Mouse (Mus musculus) induced T-regulatory cell, adult 2 months (primary cell): ENCODE measurements at regions not wholly inside any gene's neighbourhood (a gene's known extent, or its start where the extent isn't known, plus 50 kb on each side); places are given as distances from the start of the nearest gene placed in this dataset.
"Not testable (repeated sequence)": the region's sequence is repeated elsewhere in the genome, so short reads cannot be mapped to it uniquely, and the experiment has no call there.

ENCODE experiments used
- DNase-seq: peaks from one replicate; pipeline ENCODE4 v3.0.0-alpha.2; 2012; ENCODE audit warnings: low read depth

DNA sequence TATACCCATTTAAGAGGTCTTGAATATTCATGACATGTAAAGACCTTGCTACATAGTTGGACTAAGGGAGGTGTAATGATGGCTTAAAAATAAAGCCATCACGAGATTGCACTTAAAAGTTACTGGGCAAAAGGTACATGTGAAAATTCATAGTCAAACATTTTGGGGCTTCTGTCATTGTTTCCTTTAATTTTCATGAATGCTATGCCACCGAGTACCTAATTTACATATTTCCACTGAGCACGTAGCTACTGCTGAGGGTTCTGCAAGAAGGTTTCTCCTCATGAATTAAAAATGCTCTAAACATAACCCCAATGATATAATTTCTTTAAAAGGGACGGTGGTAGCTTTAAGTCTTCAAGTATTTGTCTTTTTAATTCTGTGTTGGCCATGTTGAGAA, 800.4 kb downstream of the Ets1 start:
- no peak for DNase-seq

DNA sequence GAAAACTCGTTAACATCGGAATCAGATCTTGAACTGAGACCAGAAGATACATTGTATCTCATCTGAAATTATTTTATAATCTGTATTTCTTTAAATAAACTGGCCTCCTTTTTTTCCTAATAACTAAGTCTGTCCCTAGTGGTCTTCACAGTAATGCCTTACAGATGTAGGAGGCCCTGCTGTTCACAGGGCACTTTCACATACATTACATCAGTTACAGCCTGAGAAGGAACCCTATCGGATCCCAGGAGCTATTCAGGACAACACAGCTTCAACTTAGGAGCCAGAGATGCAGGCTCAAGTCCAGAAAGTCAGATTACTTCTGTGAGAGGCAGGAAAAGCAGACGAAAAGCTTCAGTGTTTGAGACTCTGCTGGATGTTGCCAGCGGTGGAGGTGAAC, 806.2 kb downstream of the Ets1 start:
- DNase-seq, result no peak

DNA sequence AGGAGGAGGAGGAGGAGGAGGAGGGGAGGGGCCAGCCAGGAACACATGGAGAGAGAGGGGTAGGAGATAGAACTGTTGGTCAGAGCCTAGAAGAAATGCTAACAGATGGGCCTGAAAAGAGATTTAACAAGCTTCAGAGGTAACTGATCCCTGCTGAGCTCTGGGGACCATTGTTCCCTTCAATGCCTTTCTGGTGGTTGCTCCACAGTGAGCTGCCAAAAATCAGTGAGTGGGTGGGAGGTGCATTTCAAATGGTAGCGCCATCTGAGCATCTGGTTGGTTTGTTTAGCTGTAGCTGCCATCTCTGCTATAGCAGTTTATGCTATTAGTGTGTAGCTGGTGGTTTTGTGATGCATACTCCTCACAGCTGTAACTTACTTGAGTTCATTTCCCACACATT, 809.9 kb downstream of the Ets1 start:
- DNase-seq, result no peak

DNA sequence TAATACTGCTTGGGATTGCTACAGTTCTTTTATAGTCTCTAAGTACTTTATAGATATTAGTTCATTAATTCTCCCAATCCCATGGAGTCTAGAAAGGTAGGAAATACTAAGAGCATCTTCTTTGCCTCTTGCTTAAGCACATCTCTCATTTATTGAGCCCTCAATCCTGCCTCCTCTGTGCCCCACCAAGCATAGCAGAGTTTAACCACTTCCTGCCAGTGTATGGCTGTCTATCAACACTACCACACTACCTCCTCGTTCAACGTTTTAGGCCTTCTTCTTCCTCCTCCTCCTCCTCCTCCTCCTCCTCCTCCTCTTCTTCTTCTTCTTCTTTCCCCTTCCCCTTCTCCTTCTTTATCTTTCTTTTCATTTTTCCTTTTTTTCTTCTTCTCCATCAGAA, 839.1 kb downstream of the Ets1 start:
- no peak for DNase-seq

DNA sequence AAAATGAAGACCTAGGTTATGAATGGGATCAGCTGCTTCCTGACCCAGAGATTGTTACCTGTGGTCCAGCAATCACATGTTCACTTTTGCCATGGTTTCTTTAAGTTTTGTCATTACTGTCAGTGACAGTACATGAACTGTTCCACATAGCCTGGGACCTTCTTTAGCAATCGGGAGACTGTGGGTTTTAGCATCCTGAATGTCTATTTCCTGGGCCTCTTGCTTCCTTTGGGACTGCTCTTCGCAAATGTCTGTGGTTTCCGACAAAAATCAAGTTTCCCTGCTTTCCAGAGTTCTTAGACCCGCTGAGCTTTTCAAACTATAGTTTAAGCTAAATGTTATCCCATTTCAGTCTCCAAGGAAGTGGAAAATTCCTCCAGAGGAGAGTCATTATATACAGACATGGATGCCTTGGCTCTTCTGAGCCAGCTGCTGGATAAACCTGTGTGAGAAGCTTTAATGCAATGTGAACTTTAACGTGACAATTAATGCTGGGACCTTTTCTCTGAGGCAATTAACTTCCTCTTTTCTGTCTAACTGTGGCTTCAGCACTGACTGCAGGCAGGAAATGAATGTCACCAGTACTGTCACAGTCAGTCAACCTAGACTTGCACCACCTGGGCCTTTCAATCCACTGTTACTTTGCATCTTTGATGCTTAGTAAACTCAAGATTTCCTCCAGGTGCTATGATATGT, 847.0 kb downstream of the Ets1 start:
- no peak for DNase-seq

DNA sequence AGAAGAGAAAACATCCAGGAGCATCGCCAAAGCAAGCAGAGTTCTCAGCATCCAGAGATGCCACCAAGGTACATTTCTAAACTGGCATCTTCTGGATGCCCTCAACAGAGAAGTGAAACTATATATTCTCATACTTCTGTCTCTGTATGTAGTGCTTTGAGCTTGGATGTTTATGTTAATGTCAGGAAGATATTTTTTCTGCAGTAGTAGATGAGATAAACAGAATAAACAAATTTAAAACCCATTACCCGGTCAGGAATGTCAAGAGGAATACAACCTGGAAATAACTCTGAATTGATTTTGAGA, 847.5 kb downstream of the Ets1 start:
- DNase-seq, result no peak

DNA sequence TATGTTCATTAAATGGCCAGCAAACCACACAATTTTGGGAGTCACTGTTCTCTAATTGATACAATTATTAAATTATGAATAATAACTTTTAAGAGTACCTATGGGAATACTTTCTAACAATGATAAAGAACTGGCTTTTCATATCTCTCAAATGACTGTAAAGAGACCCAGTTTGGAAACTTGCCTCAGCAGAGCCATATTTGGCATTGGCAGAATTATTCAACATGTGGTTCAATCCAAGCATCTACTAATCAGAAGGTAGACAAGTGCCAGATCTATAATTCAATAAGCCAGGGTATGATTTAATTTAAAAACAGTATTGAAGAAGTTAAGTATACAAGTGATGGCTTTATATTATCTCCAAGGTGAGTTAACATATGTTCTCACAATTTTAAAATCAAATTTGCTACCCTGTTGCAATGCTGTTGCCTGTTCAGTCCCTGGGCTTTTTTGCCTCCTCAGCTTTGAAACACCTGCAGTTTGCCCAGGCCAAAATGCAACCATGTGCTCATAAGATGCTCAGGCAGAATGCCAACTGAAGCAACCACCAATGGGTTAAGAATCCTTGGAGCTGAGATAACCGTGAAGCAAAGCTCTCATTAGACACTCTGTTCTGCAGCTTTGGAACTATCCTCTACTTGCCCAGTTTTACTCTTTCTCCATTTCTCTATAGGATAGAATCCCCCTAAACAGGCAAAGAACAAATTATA, 897.2 kb downstream of the Ets1 start:
- DNase-seq, result no peak

DNA sequence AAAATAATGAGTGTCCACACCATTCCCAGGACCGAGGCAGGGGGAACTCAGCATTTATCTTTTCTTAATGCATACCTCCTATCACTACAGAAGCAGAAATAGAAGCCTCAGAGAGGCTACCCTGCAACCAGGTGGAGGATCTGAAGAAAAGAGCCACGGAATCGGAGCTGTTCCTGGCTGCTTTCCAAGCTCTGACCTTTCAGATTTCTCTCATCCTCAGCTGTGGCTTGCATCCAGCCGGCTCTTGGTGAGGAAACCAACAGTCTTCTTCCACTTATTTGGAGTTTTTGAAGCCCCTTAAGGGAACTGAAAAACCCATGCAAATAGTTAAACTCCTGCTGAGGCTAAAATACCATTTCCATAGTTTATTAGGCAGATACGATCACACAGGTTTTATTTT, 907.3 kb downstream of the Ets1 start:
- no peak for DNase-seq

DNA sequence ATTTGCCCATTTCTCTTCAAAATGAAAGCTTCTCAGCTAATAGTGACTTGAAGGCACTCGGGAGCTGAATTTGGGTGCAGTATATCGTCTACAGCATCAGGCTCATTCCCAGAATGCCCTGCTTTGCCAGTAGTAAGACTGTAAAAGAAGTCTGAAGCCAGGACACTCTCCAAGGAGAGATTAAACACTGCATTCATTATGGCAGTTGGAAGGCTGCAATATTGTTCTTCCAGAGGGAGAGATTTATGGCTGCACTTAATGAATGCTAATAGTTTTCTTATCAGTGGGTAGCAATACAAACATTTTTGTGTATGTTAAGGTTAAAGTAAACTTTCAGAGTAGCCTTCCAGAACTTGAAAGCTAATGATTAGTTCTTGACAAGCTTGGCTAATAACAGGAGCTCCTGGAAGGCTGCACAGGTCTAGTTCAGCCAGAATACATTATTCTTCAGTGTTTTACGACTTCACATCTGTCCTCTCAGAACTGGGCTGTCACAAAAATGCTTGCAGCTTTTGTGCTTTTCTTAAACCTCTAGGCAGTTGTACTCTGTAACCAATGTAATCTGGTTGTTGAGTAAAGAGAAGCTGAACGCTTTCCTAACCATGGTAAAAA, 910.2 kb downstream of the Ets1 start:
- DNase-seq, result no peak

DNA sequence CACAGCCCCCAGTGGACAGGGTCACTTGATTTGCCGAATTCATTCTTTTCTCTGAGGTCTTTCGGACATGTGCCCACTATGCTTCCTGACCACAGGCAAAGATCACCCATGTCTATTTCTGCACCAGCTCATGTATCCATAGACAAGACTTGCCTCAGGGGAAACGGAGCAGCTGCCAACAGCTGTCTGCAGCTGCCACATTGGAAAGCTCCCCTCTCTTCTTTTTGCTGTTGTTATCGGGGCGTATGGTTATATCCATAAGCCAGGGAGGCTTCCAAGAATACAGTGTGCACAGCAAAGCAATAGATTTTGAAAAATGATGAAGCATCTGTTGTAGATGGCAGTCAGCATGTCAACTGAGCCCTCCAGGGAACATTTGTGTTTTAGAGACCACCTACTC, 913.4 kb downstream of the Ets1 start:
- no peak for DNase-seq

DNA sequence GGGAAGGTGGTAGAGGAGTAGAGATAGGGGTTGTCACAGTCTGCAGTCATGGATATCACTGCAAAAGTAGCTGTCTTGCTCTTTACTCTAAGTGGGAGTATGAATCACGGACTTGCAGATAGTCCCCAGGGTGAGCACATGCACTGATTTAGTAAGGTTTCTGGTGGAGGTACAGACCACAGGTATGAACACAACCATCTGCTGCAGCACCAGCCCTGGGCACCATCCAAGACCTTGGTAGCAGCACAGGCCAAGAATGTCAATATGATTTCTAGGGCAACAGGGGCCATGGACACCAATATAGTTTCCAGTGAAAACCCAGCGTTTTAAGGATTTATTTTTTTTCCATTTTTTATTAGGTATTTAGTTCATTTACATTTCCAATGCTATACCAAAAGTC, 913.7 kb upstream of the Kirrel3 start:
- DNase-seq, result no peak

DNA sequence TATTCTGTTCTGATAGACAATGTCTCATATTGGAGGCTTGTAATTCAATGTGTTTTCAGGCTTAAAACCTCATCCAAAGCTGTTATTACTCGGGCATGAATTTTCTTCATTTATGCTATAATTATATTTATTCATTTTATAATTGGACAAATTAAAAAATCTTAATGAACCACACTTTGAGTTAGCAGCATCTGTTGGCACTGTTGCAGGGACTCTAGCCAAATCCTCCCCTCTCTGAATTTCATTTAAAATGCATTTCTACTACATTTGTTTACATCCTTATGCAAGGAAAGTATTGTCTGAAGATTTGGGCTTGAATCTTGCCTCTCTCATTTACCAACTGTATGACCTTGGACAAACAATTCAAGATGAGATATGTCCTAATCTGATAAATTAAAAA, 874.2 kb upstream of the Kirrel3 start:
- no peak for DNase-seq

DNA sequence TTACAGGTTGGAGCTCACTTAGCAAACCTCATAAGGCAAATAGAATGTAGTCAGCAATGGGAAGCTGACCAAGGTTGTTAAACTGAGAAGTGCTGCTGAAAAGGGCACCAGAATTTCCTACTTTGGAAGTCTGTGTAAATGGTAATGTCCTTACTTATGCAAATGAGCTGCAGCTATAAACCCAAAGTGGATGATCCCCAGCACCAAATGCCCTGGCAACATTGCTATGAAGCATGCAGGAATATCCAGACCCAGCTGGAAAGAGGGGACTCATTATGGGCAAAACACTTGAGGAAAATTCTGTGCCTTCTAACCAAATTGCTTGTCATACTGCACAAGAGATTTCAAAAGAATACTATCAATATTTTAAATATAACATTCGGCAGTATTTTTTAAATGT, 861.3 kb upstream of the Kirrel3 start:
- no peak for DNase-seq

DNA sequence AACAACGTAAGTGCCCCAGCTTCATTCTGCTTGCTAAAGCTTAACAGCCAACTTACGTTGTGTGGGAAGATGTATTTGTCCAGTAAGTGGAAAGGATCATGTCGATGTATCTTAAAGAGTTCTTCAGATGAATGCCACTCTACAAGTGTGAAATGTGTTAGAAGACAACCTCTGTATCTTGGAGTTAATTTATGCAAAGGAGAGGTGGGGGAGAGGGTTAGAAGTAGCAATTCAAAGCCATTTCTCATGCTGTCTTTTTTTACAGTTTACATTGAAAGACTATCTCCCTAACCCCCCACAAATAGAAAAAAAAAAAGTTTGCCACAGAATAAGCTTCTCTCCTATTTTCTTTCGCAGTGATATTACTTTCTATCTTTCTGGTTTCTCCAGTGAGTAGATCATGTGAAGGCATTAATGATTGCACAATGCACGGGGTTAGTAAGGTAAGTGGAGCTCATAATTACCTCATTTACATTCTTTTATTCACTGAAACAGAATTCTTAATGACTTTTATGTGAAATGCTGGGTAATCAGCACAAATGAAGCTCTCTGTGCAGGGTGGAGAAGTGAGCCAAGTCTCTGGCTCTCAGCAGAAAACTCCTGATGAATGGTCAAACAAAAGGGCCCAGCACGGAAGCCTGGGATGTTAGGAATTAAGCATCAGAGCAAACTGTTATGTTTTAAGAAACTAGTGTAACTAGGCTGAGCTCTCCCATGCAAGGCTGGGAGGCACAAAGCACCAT, 855.8 kb upstream of the Kirrel3 start:
- no peak for DNase-seq

DNA sequence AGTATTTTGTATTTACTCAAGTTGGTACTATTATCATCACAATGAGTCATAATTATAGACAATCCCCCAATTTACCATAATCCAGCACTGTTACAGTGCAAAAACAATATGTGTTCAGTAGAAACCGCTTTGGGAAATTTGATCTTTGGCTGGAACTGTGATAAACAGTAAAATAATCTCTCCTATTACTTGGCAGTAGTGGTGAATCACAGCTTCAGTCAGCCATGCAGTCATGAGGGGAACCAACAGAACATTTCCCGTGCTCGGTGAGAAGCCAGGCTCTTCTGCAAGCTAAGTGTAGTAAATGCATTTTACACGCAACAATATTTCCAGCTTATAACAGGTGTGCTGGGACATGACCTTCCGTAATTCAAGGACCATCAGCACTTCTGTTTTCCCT, 822.7 kb upstream of the Kirrel3 start:
- no peak for DNase-seq

DNA sequence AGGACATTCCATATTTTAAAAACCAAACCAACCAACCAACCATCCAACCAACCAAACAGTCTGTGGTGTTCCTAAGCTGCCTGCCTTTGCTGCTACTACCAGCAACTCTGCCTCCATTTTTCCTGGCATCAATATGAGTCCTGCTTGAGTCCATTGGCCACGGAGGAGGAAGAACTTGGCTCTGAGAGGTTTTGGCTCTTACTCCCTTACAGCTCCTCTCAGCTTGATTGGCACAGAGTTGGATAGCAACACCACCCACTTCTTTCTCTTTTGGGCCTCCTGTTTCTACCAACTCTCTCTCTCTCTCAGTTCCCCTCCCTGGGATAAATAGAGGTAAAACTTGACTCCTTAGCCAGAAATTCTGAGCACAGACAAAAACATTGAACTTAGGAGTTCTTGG, 804.6 kb upstream of the Kirrel3 start:
- DNase-seq, result no peak

DNA sequence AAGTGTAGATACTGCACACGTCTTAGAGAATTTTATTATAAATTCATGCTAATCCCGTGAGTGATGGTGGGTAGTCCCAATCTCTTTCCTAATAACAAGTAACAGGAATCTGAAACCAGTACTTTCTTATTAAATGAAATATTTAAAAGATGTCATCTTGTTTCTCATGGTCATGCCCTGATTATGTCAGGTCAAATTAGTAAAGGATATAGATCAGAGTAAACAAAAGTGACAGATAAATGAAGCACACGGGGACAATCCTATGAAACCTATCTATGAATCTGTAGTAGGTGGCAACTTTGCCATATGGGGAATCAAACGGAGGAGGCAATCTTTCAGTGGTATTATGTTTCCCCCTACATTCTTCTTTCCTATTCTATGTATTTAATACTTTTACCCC, 794.0 kb upstream of the Kirrel3 start:
- no peak for DNase-seq

DNA sequence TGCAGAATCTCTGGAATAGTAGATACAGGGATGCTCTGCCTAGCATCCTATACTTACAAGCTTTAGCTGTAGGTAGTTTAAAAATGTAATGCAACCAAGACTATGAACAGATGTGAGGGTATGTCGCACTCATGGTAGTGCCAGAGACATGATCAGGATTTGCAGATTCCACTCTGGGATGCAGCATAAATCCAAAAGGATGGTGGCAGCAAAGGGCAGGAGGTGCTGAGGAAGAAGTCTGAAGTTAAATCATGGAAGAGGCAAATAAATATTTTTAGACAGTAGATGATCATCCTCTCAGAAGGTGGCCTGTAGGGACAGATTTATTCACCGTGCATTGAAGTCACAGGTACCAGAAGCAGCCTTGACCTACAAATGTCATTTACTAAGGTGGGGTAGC, 768.1 kb upstream of the Kirrel3 start:
- no peak for DNase-seq

DNA sequence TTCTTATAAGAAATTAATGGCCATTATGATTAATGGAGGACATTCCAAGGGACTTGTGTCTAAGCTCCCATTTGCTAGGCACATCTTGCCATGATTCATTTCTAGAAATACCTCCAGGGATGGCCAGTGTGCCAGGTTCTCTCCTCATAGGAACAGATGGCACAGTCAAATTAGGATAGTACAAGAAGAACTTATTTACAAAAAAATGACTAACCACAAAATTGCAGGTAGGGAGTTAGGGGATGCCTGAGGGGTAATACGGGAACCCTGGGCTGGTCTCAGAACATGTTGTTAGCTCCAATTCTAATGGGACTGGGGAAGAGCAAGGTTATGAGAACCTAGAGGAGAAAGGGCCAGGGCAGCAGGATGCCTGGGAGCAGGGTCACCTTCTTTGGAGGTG, 760.9 kb upstream of the Kirrel3 start:
- DNase-seq, result no peak

DNA sequence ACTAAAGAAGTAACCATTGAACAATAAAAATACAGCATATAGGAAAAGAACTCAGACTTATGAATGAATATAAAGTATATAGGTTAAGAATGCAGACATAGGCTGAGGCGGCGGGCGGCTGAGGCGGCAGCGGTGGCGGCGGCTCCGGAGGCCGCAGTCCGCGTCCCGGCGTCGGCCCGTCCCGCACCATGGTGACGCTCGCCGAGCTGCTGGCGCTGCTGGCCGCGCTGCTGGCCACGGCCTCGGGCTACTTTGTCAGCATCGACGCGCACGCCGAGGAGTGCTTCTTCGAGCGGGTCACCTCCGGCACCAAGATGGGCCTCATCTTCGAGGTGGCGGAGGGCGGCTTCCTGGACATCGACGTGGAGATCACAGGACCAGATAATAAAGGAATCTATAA, 757.6 kb upstream of the Kirrel3 start:
- DNase-seq, result not testable (repeated sequence)

DNA sequence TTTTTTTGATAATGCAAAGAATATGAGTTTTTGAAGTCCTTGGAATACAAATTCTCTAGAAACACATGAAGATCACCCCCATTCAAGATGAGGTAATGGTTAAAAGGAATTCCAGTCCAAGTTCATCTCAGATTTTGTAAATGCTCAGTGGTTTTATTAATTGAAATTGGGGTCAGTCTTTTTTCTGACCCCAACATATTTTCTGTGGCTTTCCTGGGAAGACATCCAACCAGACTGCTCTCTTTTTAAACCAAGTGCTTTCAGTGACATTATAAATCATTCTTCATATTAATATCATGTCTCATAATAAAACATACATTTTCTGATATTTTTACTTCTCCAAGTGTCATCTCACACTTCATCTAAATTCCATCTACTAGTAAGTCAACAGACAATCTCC, 725.0 kb upstream of the Kirrel3 start:
- DNase-seq, result no peak

DNA sequence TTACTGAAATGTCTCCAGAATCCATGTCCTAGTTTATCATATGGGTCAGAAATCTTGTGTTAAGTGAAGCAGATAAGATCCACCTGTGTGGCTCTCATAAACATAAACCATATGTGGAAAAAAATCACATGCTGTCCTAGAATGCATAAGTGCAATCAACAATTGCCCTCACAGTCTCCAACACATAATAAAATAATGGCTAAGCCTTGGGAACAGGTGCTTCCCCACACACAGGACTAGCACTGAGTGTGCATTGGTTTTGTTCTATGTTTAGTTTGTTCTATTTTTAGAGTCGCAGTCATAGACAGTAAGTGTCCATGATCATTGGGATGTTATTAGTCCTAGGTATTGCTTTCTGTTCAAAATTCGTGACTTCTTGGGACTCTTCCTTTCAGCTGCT, 719.5 kb upstream of the Kirrel3 start:
- DNase-seq, result no peak

DNA sequence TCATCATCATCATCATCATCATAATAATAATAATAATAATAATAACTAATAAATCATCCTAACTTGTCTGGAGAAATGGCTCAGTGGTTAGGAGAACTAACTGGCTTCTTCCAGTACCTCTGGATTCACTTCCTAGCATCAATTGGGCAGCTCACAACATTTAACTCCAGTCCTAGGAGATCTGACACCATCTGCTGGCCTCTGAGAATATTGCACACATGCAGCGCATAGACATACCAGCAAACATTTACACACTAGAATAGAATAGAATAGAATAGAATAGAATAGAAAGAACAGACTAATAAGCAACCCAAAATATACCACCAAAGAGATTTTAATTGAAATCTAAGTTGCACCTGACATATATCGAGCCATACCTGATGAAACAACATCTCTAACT, 715.9 kb upstream of the Kirrel3 start:
- no peak for DNase-seq
